Mouse (Mus musculus) forebrain, embryonic 12.5 days (tissue): ENCODE data around the gene Ccdc170. TPM values are rescaled to one million over a fixed set of nuclear protein-coding genes. Genes with fewer than 3 reads are reported as not detected.
"Not testable (repeated sequence)": the region's sequence is repeated elsewhere in the genome, so short reads cannot be mapped to it uniquely, and the experiment has no call there.

Source experiments
- ATAC-seq: fragments of 200-750 bp; cut with Nextera tagmentation; 2 replicates; pipeline ENCODE4 v1.8.0; 2017; ENCODE audit warnings: moderate TSS enrichment; ENCODE audit not compliant: low FRiP score
- H3K27ac ChIP-seq: fragments of 300-500 bp; sonication (generic); 2 replicates; pipeline ENCODE4 v1.5.1; 2016; ENCODE audit warnings: mild to moderate bottlenecking
- H3K27me3 ChIP-seq: fragments of 300-500 bp; sonication (generic); 2 replicates; pipeline ENCODE4 v1.6.1; 2016; ENCODE audit warnings: mild to moderate bottlenecking
- H3K36me3 ChIP-seq: fragments of 300-500 bp; sonication (generic); replicated peaks from 2 replicates; pipeline ENCODE4 v1.6.1; 2016; ENCODE audit warnings: mild to moderate bottlenecking
- H3K4me1 ChIP-seq: fragments of 300-500 bp; sonication (generic); 2 replicates; pipeline ENCODE4 v1.6.1; 2016
- H3K4me2 ChIP-seq: fragments of 300-500 bp; sonication (generic); 2 replicates; pipeline ENCODE4 v1.6.1; 2016; ENCODE audit warnings: mild to moderate bottlenecking, moderate library complexity
- H3K4me3 ChIP-seq: fragments of 300-500 bp; sonication (generic); replicated peaks from 2 replicates; pipeline ENCODE4 v1.5.1; 2016; ENCODE audit warnings: mild to moderate bottlenecking
- H3K9ac ChIP-seq: fragments of 300-500 bp; sonication (generic); 2 replicates; pipeline ENCODE4 v1.6.1; 2016; ENCODE audit warnings: mild to moderate bottlenecking
- H3K9me3 ChIP-seq: fragments of 300-500 bp; sonication (generic); 2 replicates; pipeline ENCODE4 v1.6.1; 2016
- WGBS: fragments of 180-500 bp; shearing (Covaris S2); methylation state at CpG from one replicate; pipeline ENCODE4 v1.1.7; 2016; 5-methylcytosine and 5-hydroxymethylcytosine counted together
- polyA plus RNA-seq: library from polyadenylated mRNA; unstranded; fragments of >200 nt; fragmentation: Nextera tagmentation; extraction: Ambion mirVana; gene quantifications from 2 replicates; pipeline ENCODE4 v1.2.1, GENCODE M21; 2016

Ccdc170 gene
- polyA plus RNA-seq, 1 experiment from 2014 or later, result 0.10 TPM

- H3K4me3 ChIP-seq, result no peak overlapping the region
- H3K27ac ChIP-seq, result no peak overlapping the region
- WGBS, result 92% methylated on average over 6 of the region's 6 CpGs
- H3K4me1 ChIP-seq, result no peaks in the 10 kb centered on the region
- no peaks in the 10 kb centered on the region for H3K36me3 ChIP-seq
- no peak for ATAC-seq
- no peaks in the 10 kb centered on the region for H3K9me3 ChIP-seq
- H3K4me2 ChIP-seq, result no peak overlapping the region
- no peaks in the 10 kb centered on the region for H3K27me3 ChIP-seq
- H3K9ac ChIP-seq, result no peak overlapping the region
These were observed 104.4 kb downstream of the Ccdc170 start for GRCm38 (mm10) chr10:4586691-4587090.

- Histone ChIP-seq H3K27me3 (no peaks in the 10 kb centered on the region), H3K4me3 (no peak overlapping the region), H3K36me3 (no peaks in the 10 kb centered on the region), H3K4me2 (no peak overlapping the region), H3K4me1 (no peaks in the 10 kb centered on the region), H3K9me3 (no peaks in the 10 kb centered on the region), H3K27ac (no peak overlapping the region), H3K9ac (no peak overlapping the region)
- ATAC-seq, result no peak
- WGBS, result 81% methylated on average over 4 of the region's 4 CpGs
These were observed 107.3 kb downstream of the Ccdc170 start for GRCm38 (mm10) chr10:4589576-4589975.

- no peak for ATAC-seq
- no peak overlapping the region for H3K9ac ChIP-seq
- no peak overlapping the region for H3K4me2 ChIP-seq
- no peak overlapping the region for H3K4me3 ChIP-seq
- H3K4me1 ChIP-seq, result no peaks in the 10 kb centered on the region
- H3K27ac ChIP-seq, result no peak overlapping the region
- no peaks in the 10 kb centered on the region for H3K27me3 ChIP-seq
- no peaks in the 10 kb centered on the region for H3K36me3 ChIP-seq
- no peaks in the 10 kb centered on the region for H3K9me3 ChIP-seq
- WGBS, result 91% methylated on average over 8 of the region's 8 CpGs
These were observed 108.7 kb downstream of the Ccdc170 start for GRCm38 (mm10) chr10:4590956-4591355.

- H3K27ac ChIP-seq, result no peak overlapping the region
- ATAC-seq, result no peak
- no peaks in the 10 kb centered on the region for H3K36me3 ChIP-seq
- H3K9me3 ChIP-seq, result no peaks in the 10 kb centered on the region
- no peak overlapping the region for H3K9ac ChIP-seq
- no peaks in the 10 kb centered on the region for H3K4me1 ChIP-seq
- no peak overlapping the region for H3K4me3 ChIP-seq
- 65% methylated on average over 4 of the region's 4 CpGs for WGBS
- no peak overlapping the region for H3K4me2 ChIP-seq
- H3K27me3 ChIP-seq, result no peaks in the 10 kb centered on the region
These were observed 111.5 kb downstream of the Ccdc170 start for GRCm38 (mm10) chr10:4593828-4594227.

GRCm38 (mm10) chr10:4597211-4597610 lies 114.9 kb downstream of the Ccdc170 start:
- Histone ChIP-seq H3K36me3 (no peaks in the 10 kb centered on the region), H3K4me2 (no peak overlapping the region), H3K27me3 (no peaks in the 10 kb centered on the region), H3K9me3 (no peaks in the 10 kb centered on the region), H3K27ac (no peak overlapping the region), H3K4me3 (no peak overlapping the region), H3K9ac (no peak overlapping the region), H3K4me1 (no peaks in the 10 kb centered on the region)
- no peak for ATAC-seq
- 94% methylated on average over 4 of the region's 4 CpGs for WGBS

GRCm38 (mm10) chr10:4598244-4598842 lies 116.0 kb downstream of the Ccdc170 start:
- no peak overlapping the region for H3K9ac ChIP-seq
- no peaks in the 10 kb centered on the region for H3K4me1 ChIP-seq
- WGBS, result 74% methylated on average over 9 of the region's 10 CpGs
- H3K27ac ChIP-seq, result no peak overlapping the region
- no peaks in the 10 kb centered on the region for H3K27me3 ChIP-seq
- no peaks in the 10 kb centered on the region for H3K36me3 ChIP-seq
- no peak overlapping the region for H3K4me2 ChIP-seq
- 0 out of 2 replicates have a peak, but pooled peaks have one; percentile 23 for ATAC-seq
- no peaks in the 10 kb centered on the region for H3K9me3 ChIP-seq
- H3K4me3 ChIP-seq, result no peak overlapping the region

- no peak overlapping the region for H3K4me2 ChIP-seq
- no peak overlapping the region for H3K4me3 ChIP-seq
- H3K27ac ChIP-seq, result no peak overlapping the region
- H3K9ac ChIP-seq, result no peak overlapping the region
- no peaks in the 10 kb centered on the region for H3K4me1 ChIP-seq
- ATAC-seq, result no peak
- 87% methylated on average over 12 of the region's 12 CpGs for WGBS
- no peaks in the 10 kb centered on the region for H3K27me3 ChIP-seq
- no peaks in the 10 kb centered on the region for H3K36me3 ChIP-seq
- no peaks in the 10 kb centered on the region for H3K9me3 ChIP-seq
These were observed 116.6 kb downstream of the Ccdc170 start for GRCm38 (mm10) chr10:4598916-4599315.

GRCm38 (mm10) chr10:4599591-4599990 lies 117.3 kb downstream of the Ccdc170 start:
- 82% methylated on average over 4 of the region's 4 CpGs for WGBS
- H3K4me3 ChIP-seq, result no peak overlapping the region
- no peak overlapping the region for H3K27ac ChIP-seq
- H3K4me2 ChIP-seq, result no peak overlapping the region
- no peak for ATAC-seq
- H3K9ac ChIP-seq, result no peak overlapping the region
- H3K36me3 ChIP-seq, result no peaks in the 10 kb centered on the region
- H3K27me3 ChIP-seq, result no peaks in the 10 kb centered on the region
- no peaks in the 10 kb centered on the region for H3K9me3 ChIP-seq
- H3K4me1 ChIP-seq, result no peaks in the 10 kb centered on the region

GRCm38 (mm10) chr10:4600796-4601474 lies 118.6 kb downstream of the Ccdc170 start:
- Histone ChIP-seq H3K4me2 (no peak overlapping the region), H3K4me1 (no peaks in the 10 kb centered on the region), H3K27ac (no peak overlapping the region), H3K4me3 (no peak overlapping the region), H3K9ac (no peak overlapping the region), H3K27me3 (no peaks in the 10 kb centered on the region), H3K9me3 (no peaks in the 10 kb centered on the region), H3K36me3 (no peaks in the 10 kb centered on the region)
- no peak for ATAC-seq
- 55% methylated on average over 2 of the region's 2 CpGs for WGBS

GRCm38 (mm10) chr10:4601612-4602011 lies 119.3 kb downstream of the Ccdc170 start:
- H3K27ac ChIP-seq, H3K9me3 ChIP-seq, H3K36me3 ChIP-seq, H3K4me3 ChIP-seq, H3K27me3 ChIP-seq, H3K4me1 ChIP-seq, H3K4me2 ChIP-seq, H3K9ac ChIP-seq, ATAC-seq: not testable (repeated sequence)

- no peak overlapping the region for H3K4me2 ChIP-seq
- H3K27ac ChIP-seq, result no peak overlapping the region
- H3K4me1 ChIP-seq, result no peaks in the 10 kb centered on the region
- H3K27me3 ChIP-seq, result no peaks in the 10 kb centered on the region
- ATAC-seq, result no peak
- H3K9me3 ChIP-seq, result peaks cover 5% of the 10 kb centered on the region; the same call in 1 of the 2 replicates
- WGBS, result 72% methylated on average over 4 of the region's 4 CpGs
- H3K9ac ChIP-seq, result no peak overlapping the region
- H3K36me3 ChIP-seq, result no peaks in the 10 kb centered on the region
- no peak overlapping the region for H3K4me3 ChIP-seq
These were observed 120.2 kb downstream of the Ccdc170 start for GRCm38 (mm10) chr10:4602466-4602865.

- no peak overlapping the region for H3K9ac ChIP-seq
- H3K36me3 ChIP-seq, result no peaks in the 10 kb centered on the region
- H3K4me1 ChIP-seq, result no peaks in the 10 kb centered on the region
- WGBS, result 92% methylated on average over 4 of the region's 4 CpGs
- H3K9me3 ChIP-seq, result peaks cover 5% of the 10 kb centered on the region; the same call in 1 of the 2 replicates
- H3K27ac ChIP-seq, result no peak overlapping the region
- no peaks in the 10 kb centered on the region for H3K27me3 ChIP-seq
- no peak overlapping the region for H3K4me3 ChIP-seq
- no peak for ATAC-seq
- no peak overlapping the region for H3K4me2 ChIP-seq
These were observed 122.4 kb downstream of the Ccdc170 start for GRCm38 (mm10) chr10:4604527-4605209.
